Mouse (Mus musculus) intestine, embryonic 14.5 days (tissue): ENCODE data around the gene Gsg1. TPM values are rescaled to one million over a fixed set of nuclear protein-coding genes. Genes with fewer than 3 reads are reported as not detected.

Experiments
- ATAC-seq: fragments of 200-750 bp; cut with Nextera tagmentation; replicated peaks from 2 replicates; pipeline ENCODE4 v1.8.0; 2017; ENCODE audit warnings: low read depth, moderate number of reproducible peaks, moderate TSS enrichment, moderate library complexity; ENCODE audit not compliant: low FRiP score, low TSS enrichment
- DNase-seq: peaks from one replicate; pipeline ENCODE4 v3.0.0-alpha.2; 2018; ENCODE audit warnings: low spot score
- H3K27ac ChIP-seq: fragments of 300-500 bp; sonication (generic); 2 replicates; pipeline ENCODE4 v1.5.1; 2014; ENCODE audit warnings: low read depth, mild to moderate bottlenecking, control low read depth
- H3K27me3 ChIP-seq: fragments of 300-500 bp; sonication (generic); replicated peaks from 2 replicates; pipeline ENCODE4 v1.6.1; 2014; ENCODE audit warnings: low read length, control low read depth; ENCODE audit not compliant: control insufficient read depth, insufficient read depth
- H3K36me3 ChIP-seq: fragments of 300-500 bp; sonication (generic); 2 replicates; pipeline ENCODE4 v1.6.1; 2014; ENCODE audit warnings: low read length, control low read depth; ENCODE audit not compliant: control insufficient read depth, insufficient read depth
- H3K4me1 ChIP-seq: fragments of 300-500 bp; sonication (generic); replicated peaks from 2 replicates; pipeline ENCODE4 v1.6.1; 2014; ENCODE audit warnings: low read length, control low read depth, mixed read lengths; ENCODE audit not compliant: control insufficient read depth, insufficient read depth
- H3K4me2 ChIP-seq: fragments of 300-500 bp; sonication (generic); 2 replicates; pipeline ENCODE4 v1.6.1; 2014; ENCODE audit warnings: low read length
- H3K4me3 ChIP-seq: fragments of 300-500 bp; sonication (generic); 2 replicates; pipeline ENCODE4 v1.5.1; 2014; ENCODE audit warnings: low read depth, low read length, control low read depth, mixed read lengths
- H3K9ac ChIP-seq: fragments of 300-500 bp; sonication (generic); 2 replicates; pipeline ENCODE4 v1.6.1; 2014; ENCODE audit warnings: mild to moderate bottlenecking, low read length
- H3K9me3 ChIP-seq: fragments of 300-500 bp; sonication (generic); 2 replicates; pipeline ENCODE4 v1.6.1; 2016; ENCODE audit warnings: low read length, control low read depth; ENCODE audit not compliant: control insufficient read depth
- WGBS: fragments of 180-500 bp; shearing (Covaris S2); extraction: QIAGEN DNeasy Blood & Tissue Kit; methylation state at CpG from one replicate; pipeline ENCODE4 v1.1.7; 2014; 5-methylcytosine and 5-hydroxymethylcytosine counted together
- polyA plus RNA-seq: library from polyadenylated mRNA; unstranded; fragments of >200 nt; fragmentation: Nextera tagmentation; extraction: Ambion mirVana; gene quantifications from 2 replicates; pipeline ENCODE4 v1.2.1, GENCODE M21; 2014

Gene Gsg1
- polyA plus RNA-seq, 1 experiment from 2014 or later = 0.70 TPM

DNA sequence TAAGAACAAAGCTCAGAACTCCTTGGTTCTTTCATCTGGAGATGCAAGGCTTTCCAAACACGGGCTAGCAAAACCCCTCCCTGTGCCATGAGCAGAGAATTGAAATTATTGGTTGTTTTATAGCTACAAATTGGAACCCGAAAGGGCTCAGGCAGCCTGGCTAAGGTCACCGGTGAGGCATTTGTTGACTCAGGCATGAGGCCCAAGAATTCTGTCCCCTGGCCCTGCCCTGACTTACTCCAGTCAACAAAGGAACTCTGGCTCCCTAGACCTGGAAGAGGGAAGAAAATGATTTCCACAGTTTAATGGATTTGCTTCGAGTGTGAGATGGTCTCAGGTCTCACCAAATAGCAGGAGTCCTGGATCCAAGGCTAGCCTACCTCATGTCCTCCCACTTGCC is 38.2 kb upstream of the Gsg1 start:
- Histone ChIP-seq H3K4me3 (no peak overlapping the region), H3K4me2 (no peak overlapping the region), H3K27ac (no peak overlapping the region), H3K4me1 (no peaks in the 10 kb centered on the region), H3K36me3 (no peaks in the 10 kb centered on the region), H3K9ac (no peak overlapping the region), H3K9me3 (no peaks in the 10 kb centered on the region), H3K27me3 (no peaks in the 10 kb centered on the region)
- 57% methylated on average over 4 of the region's 4 CpGs for WGBS
- ATAC-seq = no peak
- no peak for DNase-seq

DNA sequence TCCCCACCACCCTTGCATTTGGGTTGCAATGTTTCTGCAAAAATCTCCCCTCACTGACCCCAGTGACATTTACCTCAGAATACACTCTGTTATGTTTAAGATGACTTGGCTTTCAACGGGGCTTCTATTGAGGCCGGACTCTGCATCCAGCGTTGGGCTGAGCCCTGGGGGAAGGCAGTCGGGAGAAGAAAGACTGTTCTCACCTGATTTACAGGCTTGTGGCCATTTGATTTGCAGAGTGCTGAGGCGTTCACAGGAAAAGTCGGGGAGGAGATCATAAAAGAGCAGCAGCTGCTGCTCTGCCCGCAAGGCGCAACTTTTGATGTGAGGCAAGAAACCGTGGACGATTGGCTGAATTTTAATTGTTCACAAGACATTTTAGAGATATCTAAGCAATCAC is 25.7 kb upstream of the Gsg1 start:
- Histone ChIP-seq H3K4me1 (no peaks in the 10 kb centered on the region), H3K27me3 (no peaks in the 10 kb centered on the region), H3K9ac (no peak overlapping the region), H3K4me2 (no peak overlapping the region), H3K9me3 (no peaks in the 10 kb centered on the region), H3K36me3 (no peaks in the 10 kb centered on the region), H3K4me3 (no peak overlapping the region), H3K27ac (no peak overlapping the region)
- no peak for ATAC-seq
- DNase-seq = no peak
- WGBS = 21% methylated on average over 10 of the region's 10 CpGs

DNA sequence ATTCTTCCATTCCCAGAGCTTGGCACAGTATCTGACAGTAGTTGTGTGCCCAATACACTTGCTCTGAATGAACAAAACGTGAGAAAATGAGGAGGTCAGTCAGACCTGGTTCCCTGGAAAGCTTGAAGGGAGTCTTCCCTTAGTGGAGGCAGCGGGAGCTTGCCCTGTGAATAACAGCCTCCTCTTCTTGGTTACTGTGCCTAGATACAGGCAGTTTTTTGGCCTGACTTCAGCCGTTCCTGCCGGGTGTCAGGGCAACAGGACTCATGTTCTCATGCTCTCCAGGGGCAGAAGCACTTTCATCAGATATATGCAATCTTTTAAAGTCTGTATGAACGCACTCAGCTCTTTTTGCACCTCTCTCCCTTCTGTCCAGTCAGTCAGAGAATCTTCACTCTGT is 25.1 kb upstream of the Gsg1 start:
- H3K4me2 ChIP-seq = no peak overlapping the region
- no peaks in the 10 kb centered on the region for H3K4me1 ChIP-seq
- H3K36me3 ChIP-seq = no peaks in the 10 kb centered on the region
- no peaks in the 10 kb centered on the region for H3K9me3 ChIP-seq
- no peaks in the 10 kb centered on the region for H3K27me3 ChIP-seq
- no peak overlapping the region for H3K4me3 ChIP-seq
- DNase-seq = no peak
- no peak for ATAC-seq
- H3K9ac ChIP-seq = no peak overlapping the region
- H3K27ac ChIP-seq = no peak overlapping the region
- WGBS = 46% methylated on average over 5 of the region's 5 CpGs

DNA sequence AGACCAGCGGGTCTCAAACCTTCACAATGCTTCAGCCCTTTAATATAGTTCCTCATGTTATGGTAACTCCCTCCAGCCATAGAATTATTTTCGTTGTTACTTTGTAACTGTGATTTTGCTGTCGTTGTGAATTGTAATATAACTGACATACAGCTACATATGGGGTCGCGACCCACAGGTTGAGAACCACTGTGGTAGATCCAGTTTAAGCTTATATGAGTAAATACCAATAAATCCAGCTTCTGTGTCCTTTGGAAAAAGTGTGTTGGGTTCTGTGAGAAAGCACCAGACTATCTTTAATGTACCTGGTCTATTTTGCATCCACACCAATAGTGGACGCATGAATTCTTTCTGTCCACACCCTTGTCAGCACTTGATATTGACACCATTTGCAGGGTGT is 24.2 kb upstream of the Gsg1 start:
- H3K4me1 ChIP-seq = no peaks in the 10 kb centered on the region
- H3K27me3 ChIP-seq = no peaks in the 10 kb centered on the region
- H3K9me3 ChIP-seq = no peaks in the 10 kb centered on the region
- H3K4me2 ChIP-seq = no peak overlapping the region
- H3K36me3 ChIP-seq = no peaks in the 10 kb centered on the region
- H3K9ac ChIP-seq = no peak overlapping the region
- no peak overlapping the region for H3K4me3 ChIP-seq
- ATAC-seq = no peak
- no peak for DNase-seq
- H3K27ac ChIP-seq = no peak overlapping the region
- WGBS = 79% methylated on average over 6 of the region's 6 CpGs

DNA sequence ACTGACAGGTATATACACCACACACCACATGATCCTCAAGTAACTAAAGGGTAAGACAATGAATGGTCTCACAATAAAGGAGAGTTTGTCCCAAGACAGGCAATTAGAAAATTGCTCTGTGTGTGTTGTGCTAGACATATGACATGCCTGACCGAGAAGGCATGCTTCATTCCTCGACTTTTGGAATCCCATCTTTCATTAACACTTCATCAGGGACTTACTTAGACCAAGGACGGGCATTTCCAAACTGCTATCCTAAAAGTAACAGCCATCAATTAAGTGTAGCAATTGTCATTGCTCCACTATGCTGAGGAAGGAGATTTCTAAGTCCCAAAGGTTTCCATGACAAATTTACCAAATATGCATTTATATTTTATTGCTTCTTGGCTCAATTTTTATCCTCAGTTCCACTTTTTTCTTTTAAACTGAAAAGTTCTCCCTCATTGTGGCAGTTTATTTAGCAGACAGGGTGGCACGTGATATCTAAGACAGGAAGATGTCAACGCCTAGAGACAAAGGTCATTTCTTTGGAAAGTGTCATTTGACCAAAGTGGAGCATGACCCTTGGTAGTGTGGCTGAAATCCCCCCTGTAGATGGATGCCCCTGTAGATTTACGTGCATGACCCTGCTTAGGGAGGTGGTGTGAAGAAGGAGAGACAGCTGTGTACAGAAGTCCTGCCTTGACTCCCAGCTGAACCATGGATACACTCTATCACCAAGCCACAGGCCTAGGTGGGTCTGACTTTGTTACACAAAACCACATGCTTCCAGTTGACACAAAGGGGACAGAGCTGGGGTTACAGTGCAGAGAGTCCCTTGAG is 22.5 kb upstream of the Gsg1 start:
- Histone ChIP-seq H3K27ac (no peak overlapping the region), H3K4me1 (no peaks in the 10 kb centered on the region), H3K9me3 (no peaks in the 10 kb centered on the region), H3K4me3 (no peak overlapping the region), H3K9ac (no peak overlapping the region), H3K27me3 (no peaks in the 10 kb centered on the region), H3K4me2 (no peak overlapping the region), H3K36me3 (no peaks in the 10 kb centered on the region)
- ATAC-seq (no peak; the same call in 1 of the 2 replicates), DNase-seq (no peak)
- WGBS = 71% methylated on average over 6 of the region's 6 CpGs

DNA sequence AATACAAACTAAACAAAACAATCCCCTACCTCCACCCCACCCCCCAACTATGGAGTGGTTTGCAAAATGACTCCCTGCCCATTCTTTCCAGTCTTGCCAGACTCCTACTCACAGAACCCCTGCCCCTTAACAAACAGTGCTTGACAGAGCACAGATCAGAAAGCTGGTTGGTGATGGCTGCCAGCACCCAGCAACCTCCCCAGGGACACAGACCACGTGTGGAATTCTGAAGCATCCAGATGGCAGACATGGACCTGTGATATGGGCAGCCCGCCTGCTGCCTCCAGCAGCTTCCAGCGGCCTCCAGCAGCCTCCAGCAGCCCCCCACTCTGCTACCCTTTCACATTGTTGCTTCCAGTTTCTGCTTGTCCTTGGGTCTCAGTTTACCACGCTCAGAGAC is 21.1 kb upstream of the Gsg1 start:
- WGBS = 53% methylated on average over 4 of the region's 4 CpGs
- Histone ChIP-seq H3K4me3 (no peak overlapping the region), H3K9ac (no peak overlapping the region), H3K4me2 (no peak overlapping the region), H3K4me1 (no peaks in the 10 kb centered on the region), H3K36me3 (no peaks in the 10 kb centered on the region), H3K27me3 (no peaks in the 10 kb centered on the region), H3K9me3 (no peaks in the 10 kb centered on the region), H3K27ac (no peak overlapping the region)
- no peak for ATAC-seq
- no peak for DNase-seq

DNA sequence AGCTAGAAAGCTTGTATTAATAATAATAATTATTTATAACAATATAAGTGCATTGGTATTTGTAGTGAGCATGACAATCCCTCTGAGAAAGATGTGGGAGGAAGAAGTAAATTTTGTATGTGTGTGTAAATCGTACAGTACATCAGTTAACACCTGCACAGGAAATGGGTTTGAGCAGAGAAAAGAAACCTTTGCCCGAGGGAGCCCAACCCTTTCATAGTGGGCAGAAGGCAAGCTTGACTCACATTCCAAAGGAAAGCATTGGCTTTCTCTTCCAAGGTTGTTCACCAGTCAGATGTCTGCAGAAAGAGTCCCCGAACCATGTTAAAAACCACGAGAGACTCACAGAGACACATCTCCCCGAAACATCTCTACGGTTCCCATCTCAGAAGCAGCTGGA is 18.9 kb upstream of the Gsg1 start:
- Histone ChIP-seq H3K9ac (no peak overlapping the region), H3K9me3 (no peaks in the 10 kb centered on the region), H3K4me1 (no peaks in the 10 kb centered on the region), H3K36me3 (no peaks in the 10 kb centered on the region), H3K4me2 (no peak overlapping the region), H3K27ac (no peak overlapping the region), H3K4me3 (no peak overlapping the region), H3K27me3 (no peaks in the 10 kb centered on the region)
- WGBS = 80% methylated on average over 6 of the region's 6 CpGs
- ATAC-seq (no peak), DNase-seq (no peak)

DNA sequence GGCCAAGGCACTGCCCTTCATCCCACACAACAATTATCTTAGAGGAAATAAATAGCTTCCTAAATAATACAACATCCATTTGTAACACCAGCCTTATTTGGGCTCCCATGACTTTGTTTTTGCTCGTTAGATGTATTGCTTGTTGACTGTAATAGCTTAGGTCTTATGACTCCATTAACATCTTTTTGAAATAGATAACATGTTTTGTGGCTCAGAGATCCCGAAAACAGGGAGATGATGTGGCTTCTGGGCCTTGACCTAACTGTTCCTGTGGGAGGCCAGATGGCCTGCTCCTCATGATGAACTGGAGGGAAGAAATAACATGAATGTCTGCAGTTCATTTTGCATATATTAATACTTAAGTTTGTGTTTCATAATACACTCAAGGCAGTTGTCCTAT is 17.6 kb upstream of the Gsg1 start:
- H3K4me2 ChIP-seq = no peak overlapping the region
- H3K27me3 ChIP-seq = no peaks in the 10 kb centered on the region
- WGBS = 78% methylated on average over 2 of the region's 2 CpGs
- DNase-seq (no peak), ATAC-seq (no peak)
- no peak overlapping the region for H3K9ac ChIP-seq
- no peak overlapping the region for H3K27ac ChIP-seq
- H3K36me3 ChIP-seq = no peaks in the 10 kb centered on the region
- no peaks in the 10 kb centered on the region for H3K4me1 ChIP-seq
- H3K4me3 ChIP-seq = no peak overlapping the region
- no peaks in the 10 kb centered on the region for H3K9me3 ChIP-seq

DNA sequence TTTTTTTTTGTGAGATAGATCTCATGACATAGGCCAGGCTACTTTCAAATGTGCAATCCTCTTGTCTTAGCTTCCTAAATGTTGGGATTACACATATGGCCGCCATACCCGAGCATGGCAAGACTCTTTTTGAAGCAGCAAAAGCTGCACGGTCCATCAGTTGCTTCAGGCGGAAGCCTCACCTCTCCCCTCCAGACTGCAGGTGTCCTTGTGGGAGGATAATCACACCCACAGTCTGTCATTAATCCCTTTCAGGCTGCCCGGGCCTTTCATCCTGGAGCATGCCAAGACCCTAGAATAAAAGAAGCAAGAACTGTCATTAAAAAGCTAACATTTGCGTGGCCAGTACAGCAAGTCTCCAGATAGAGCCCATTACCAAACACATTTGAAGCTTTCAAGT is 15.5 kb upstream of the Gsg1 start:
- Histone ChIP-seq H3K27ac (no peak overlapping the region), H3K9me3 (no peaks in the 10 kb centered on the region), H3K4me3 (no peak overlapping the region), H3K4me1 (no peaks in the 10 kb centered on the region), H3K27me3 (no peaks in the 10 kb centered on the region), H3K4me2 (no peak overlapping the region), H3K9ac (no peak overlapping the region), H3K36me3 (no peaks in the 10 kb centered on the region)
- no peak for ATAC-seq
- no peak for DNase-seq
- WGBS = 55% methylated on average over 6 of the region's 6 CpGs
